Mouse (Mus musculus): ENCODE data around the gene Alox5.

GRCm38 (mm10) chr6:116383582-116383981 is 77.4 kb downstream of the Alox5 start:
- TF ChIP-seq CTCF (IDR thresholded peaks at IDR 0.05; ENCODE audit: low read depth, low read length) (no peak), POLR2A (IDR thresholded peaks at IDR 0.05; ENCODE audit: borderline replicate concordance, low read depth, low read length) (no peak)
